Mouse (Mus musculus) hindbrain, postnatal 0 days (tissue): ENCODE results near the gene Gm9821. TPM values are rescaled to one million over a fixed set of nuclear protein-coding genes. Genes with fewer than 3 reads are reported as not detected.
A peak's percentile ranks its signal among the peaks of the same experiment; 100 is the strongest.

Experiments
- ATAC-seq: fragments of 200-750 bp; cut with Nextera tagmentation; 2 replicates; pipeline ENCODE4 v1.8.0; 2017; ENCODE audit warnings: mild to moderate bottlenecking, moderate TSS enrichment, moderate library complexity
- DNase-seq: peaks from one replicate; pipeline ENCODE4 v3.0.0-alpha.2; 2015; ENCODE audit warnings: low spot score
- H3K27ac ChIP-seq: fragments of 300-500 bp; sonication (generic); 2 replicates; pipeline ENCODE4 v1.5.1; 2014; ENCODE audit warnings: mild to moderate bottlenecking
- H3K27me3 ChIP-seq: fragments of 300-500 bp; sonication (generic); 2 replicates; pipeline ENCODE4 v1.6.1; 2014; ENCODE audit warnings: low read length, mixed read lengths; ENCODE audit not compliant: insufficient read depth
- H3K36me3 ChIP-seq: fragments of 300-500 bp; sonication (generic); 2 replicates; pipeline ENCODE4 v1.6.1; 2014; ENCODE audit warnings: low read length, mixed read lengths; ENCODE audit not compliant: insufficient read depth
- H3K4me1 ChIP-seq: fragments of 300-500 bp; sonication (generic); 2 replicates; pipeline ENCODE4 v1.6.1; 2014; ENCODE audit warnings: antibody characterized with exemption, low read length, mixed read lengths; ENCODE audit not compliant: insufficient read depth
- H3K4me2 ChIP-seq: fragments of 300-500 bp; sonication (generic); 2 replicates; pipeline ENCODE4 v1.6.1; 2014; ENCODE audit warnings: low read depth, mild to moderate bottlenecking, low read length, moderate library complexity, mixed read lengths
- H3K4me3 ChIP-seq: fragments of 300-500 bp; sonication (generic); 2 replicates; pipeline ENCODE4 v1.5.1; 2014; ENCODE audit warnings: low read length
- H3K9ac ChIP-seq: fragments of 300-500 bp; sonication (generic); replicated peaks from 2 replicates; pipeline ENCODE4 v1.6.1; 2014; ENCODE audit warnings: mild to moderate bottlenecking, low read length, moderate library complexity, mixed read lengths
- H3K9me3 ChIP-seq: fragments of 300-500 bp; sonication (generic); 2 replicates; pipeline ENCODE4 v1.6.1; 2016; ENCODE audit warnings: low read length, mixed read lengths
- CTCF ChIP-seq: IDR thresholded peaks from 2 replicates; pipeline ENCODE4 v1.5.1; 2016; ENCODE audit warnings: antibody characterized with exemption, control low read depth, low read depth
- WGBS: fragments of 180-500 bp; shearing (Covaris S2); extraction: QIAGEN DNeasy Blood & Tissue Kit; methylation state at CpG from one replicate; pipeline ENCODE4 v1.1.7; 2014; 5-methylcytosine and 5-hydroxymethylcytosine counted together
- polyA plus RNA-seq: library from polyadenylated mRNA; unstranded; fragments of >200 nt; fragmentation: Nextera tagmentation; extraction: Ambion mirVana; gene quantifications from 2 replicates; pipeline ENCODE4 v1.2.1, GENCODE M21; 2015
- total RNA-seq: library from RNA; depleted of rRNA; stranded (reverse); fragments of >200 nt; gene quantifications from 2 replicates; pipeline ENCODE4 v1.2.3, GENCODE M21; 2014

Gm9821 gene
- total and polyA plus RNA-seq, 2 experiments from 2014 or later, result 0.08 TPM; not detected in 1

DNA sequence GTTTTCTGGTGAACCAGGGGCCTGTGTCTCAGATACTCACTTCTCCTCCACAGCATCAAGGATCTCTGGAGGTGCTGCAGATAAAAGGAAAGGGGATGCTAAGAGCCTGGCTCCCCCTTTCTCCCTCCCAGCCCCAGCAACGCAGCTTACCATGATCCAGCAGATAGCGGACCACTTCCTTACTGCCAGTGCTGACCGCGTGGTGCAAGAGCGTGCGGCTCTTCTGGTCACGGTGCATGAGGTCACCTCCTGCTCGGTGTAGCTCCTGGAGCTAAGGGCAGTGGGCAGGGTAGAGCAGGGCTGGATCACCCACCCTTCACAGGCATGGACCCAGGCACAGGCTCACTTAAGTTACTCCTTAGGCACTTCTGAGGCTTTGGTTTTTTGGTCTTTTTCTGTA lies 11.5 kb upstream of the Gm9821 start:
- TF ChIP-seq CTCF, result no peak
- Histone ChIP-seq H3K27ac (no peak overlapping the region), H3K9me3 (no peaks in the 10 kb centered on the region), H3K9ac (no peak overlapping the region), H3K36me3 (peaks cover 24% of the 10 kb centered on the region; the same call in 1 of the 2 replicates), H3K4me3 (no peak overlapping the region), H3K4me2 (no peak overlapping the region), H3K27me3 (no peaks in the 10 kb centered on the region), H3K4me1 (peaks cover 8% of the 10 kb centered on the region; the same call in 1 of the 2 replicates)
- WGBS, result 65% methylated on average over 8 of the region's 8 CpGs
- ATAC-seq, result no peak
- DNase-seq, result no peak

DNA sequence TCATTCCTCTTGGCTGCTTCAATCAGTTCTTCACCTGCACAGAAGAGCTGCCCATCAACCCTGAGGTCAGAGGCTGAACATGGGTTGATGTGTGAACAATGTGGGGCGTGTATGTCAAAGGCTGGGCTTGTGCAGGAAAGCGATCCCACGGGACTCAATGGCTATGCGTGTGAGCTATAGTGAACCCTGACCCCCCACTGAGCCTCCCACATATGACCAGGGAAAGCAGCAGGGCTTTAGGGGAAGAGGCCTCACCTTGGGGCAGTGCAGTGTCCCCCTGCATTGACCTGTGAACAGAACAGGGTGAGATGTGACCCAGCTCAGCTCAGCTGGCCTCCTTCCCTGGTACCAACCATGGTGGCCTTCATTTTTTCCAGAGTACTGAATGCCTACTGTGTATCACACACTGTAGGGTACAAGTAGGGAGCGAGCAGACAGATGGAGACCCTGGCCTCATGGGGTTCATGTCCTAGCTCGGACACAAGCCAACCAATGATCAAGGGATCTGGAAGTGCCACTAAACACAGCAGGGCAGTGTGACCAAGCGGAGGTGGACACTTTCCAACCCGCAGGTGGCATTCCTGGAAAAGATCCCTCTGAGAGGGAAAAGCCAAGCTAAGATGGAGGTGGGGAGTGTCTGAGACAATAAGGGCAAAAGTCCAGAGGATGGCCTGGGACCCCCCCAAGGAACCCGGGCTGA lies 10.5 kb upstream of the Gm9821 start:
- H3K4me1 ChIP-seq, result peaks cover 8% of the 10 kb centered on the region; the same call in 1 of the 2 replicates
- H3K36me3 ChIP-seq, result peaks cover 33% of the 10 kb centered on the region
- ATAC-seq (no peak), DNase-seq (no peak)
- TF ChIP-seq CTCF, result no peak
- H3K27ac ChIP-seq, result no peak overlapping the region
- no peak overlapping the region for H3K9ac ChIP-seq
- no peaks in the 10 kb centered on the region for H3K9me3 ChIP-seq
- H3K27me3 ChIP-seq, result no peaks in the 10 kb centered on the region
- 74% methylated on average over 9 of the region's 9 CpGs for WGBS
- H3K4me2 ChIP-seq, result no peak overlapping the region
- H3K4me3 ChIP-seq, result no peak overlapping the region

DNA sequence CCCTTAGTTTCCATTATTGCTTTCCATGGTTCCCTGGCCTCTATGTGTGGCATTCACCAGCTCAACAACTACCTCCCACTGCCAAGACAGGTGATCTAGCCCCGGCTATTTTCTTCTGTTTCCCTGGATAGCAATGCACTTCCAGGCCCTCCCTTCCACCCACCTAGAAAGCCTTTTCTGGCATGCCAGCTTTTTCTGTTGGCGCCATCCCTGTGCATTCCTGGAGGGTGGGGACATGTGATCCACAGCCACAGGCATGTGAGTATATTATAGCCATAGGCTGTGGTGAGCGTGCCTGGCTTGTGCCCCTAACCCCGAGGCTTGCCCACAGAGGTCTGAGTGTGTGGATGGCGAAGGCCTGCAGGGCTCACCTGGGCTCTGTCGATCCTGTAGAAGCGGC lies 9.3 kb upstream of the Gm9821 start:
- WGBS, result 89% methylated on average over 7 of the region's 7 CpGs
- peaks cover 42% of the 10 kb centered on the region for H3K36me3 ChIP-seq
- peaks cover 4% of the 10 kb centered on the region; the same call in 1 of the 2 replicates for H3K4me1 ChIP-seq
- H3K9me3 ChIP-seq, result no peaks in the 10 kb centered on the region
- H3K9ac ChIP-seq, result no peak overlapping the region
- no peaks in the 10 kb centered on the region for H3K27me3 ChIP-seq
- no peak overlapping the region for H3K27ac ChIP-seq
- no peak overlapping the region for H3K4me2 ChIP-seq
- no peak for ATAC-seq
- no peak for TF ChIP-seq CTCF
- DNase-seq, result no peak
- H3K4me3 ChIP-seq, result no peak overlapping the region

DNA sequence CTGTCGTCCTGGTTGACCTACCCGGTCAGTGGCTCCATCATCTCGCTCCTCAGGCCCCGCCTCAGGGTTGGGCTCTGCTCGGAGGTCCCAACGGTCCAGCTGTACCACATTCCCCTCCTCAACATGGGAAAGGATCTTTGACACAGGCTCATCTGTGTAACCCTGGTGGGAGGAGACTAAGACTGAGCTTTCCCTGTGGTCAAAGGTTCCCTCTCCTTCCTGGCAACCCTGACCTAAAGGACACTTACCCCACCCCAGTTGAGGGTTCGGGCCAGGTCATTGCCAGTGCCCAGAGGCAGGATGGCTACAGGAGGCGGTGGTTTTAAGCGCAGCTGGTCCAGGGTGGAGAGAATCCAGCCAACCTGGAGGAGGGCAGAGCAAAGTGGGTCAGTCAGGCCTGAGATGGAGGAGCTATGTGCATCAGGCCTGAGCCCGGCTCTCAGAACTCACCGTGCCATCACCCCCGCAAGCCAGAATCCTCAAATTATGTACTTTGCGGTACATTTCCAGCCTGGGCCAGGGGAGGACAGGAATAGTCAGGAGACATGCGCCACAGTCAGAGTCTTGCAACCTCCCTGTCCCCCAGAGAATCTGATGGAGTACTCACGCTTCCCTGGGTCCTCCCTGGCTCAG lies 6.1 kb upstream of the Gm9821 start:
- DNase-seq, result no peak
- Histone ChIP-seq H3K27me3 (no peaks in the 10 kb centered on the region), H3K36me3 (peaks cover 39% of the 10 kb centered on the region), H3K9ac (no peak overlapping the region), H3K27ac (no peak overlapping the region), H3K9me3 (no peaks in the 10 kb centered on the region), H3K4me3 (no peak overlapping the region), H3K4me2 (no peak overlapping the region), H3K4me1 (no peaks in the 10 kb centered on the region)
- 83% methylated on average over 15 of the region's 15 CpGs for WGBS
- ATAC-seq, result no peak
- TF ChIP-seq CTCF, result no peak

DNA sequence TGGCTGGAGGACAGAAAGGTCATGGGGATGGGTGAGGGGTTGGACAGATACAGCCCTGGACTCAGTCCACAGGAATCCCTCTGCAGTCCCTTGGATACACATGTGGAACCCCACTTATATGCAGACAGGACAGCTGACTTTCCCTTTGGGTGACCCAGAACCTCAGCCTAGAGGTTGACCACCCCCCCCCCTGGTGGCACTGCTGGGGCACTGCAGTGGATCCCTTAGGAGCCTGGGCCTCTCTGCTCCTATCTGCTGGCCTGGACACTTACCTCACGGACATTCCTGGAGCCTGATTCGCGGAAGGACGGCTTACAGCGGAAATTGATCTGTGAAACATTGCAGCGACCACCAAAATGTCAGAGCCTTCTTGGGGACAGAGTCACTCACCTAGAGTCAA lies 3.1 kb upstream of the Gm9821 start:
- Histone ChIP-seq H3K27ac (no peak overlapping the region), H3K36me3 (peaks cover 32% of the 10 kb centered on the region), H3K4me3 (no peak overlapping the region), H3K9ac (no peak overlapping the region), H3K27me3 (no peaks in the 10 kb centered on the region), H3K9me3 (no peaks in the 10 kb centered on the region), H3K4me2 (no peak overlapping the region), H3K4me1 (peaks cover 14% of the 10 kb centered on the region)
- WGBS, result 79% methylated on average over 6 of the region's 6 CpGs
- DNase-seq (no peak), ATAC-seq (no peak)
- TF ChIP-seq CTCF, result peak; percentile 47

DNA sequence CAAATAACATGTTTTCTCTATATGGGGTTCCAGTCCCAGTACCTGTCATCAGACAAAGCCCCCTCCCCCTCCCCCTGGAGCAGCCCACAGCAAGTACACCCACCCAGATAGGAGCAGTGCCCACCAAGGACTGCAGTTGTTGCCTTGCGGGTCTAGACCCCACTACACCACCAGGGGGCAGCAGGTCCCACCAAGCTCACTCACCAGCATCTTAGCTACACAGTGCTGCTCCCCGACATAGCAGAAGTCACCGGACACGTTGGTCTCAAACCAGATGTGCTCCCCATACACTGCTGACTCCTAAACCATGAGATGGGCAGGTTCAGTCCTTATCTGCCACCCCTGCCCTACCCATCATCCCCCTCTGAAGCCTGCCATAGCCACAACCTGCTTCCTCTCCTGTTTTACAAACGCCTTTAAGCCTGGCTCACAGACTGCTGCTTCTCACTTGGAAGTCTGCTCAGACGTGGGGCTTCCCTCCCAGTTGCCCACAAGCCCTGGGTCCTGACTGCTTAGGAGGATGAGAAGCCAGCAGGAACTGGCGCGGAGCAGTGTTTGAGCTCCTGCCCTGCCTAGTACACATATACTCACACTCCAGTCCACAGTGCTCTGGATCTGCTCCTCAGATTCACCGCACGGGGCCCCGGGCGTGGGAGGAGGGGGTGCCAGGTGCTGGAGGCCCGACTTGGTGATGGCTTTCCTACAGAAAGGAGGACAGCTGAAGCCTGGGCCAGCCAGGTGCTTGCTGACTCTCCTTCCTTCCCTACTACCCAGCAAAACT lies 1.1 kb upstream of the Gm9821 start:
- 39% methylated on average over 13 of the region's 13 CpGs for WGBS
- no peak overlapping the region for H3K4me2 ChIP-seq

More for the DNA sequence above, 1.1 kb upstream of the Gm9821 start:
- Histone ChIP-seq H3K27me3 (no peaks in the 10 kb centered on the region), H3K27ac (no peak overlapping the region), H3K9me3 (no peaks in the 10 kb centered on the region), H3K4me1 (peaks cover 25% of the 10 kb centered on the region), H3K4me3 (no peak overlapping the region), H3K36me3 (peaks cover 15% of the 10 kb centered on the region), H3K9ac (no peak overlapping the region; the same call in 1 of the 2 replicates)
- TF ChIP-seq CTCF, result peak; percentile 98
- ATAC-seq, result peak; percentile 82
- peak; percentile 85 for DNase-seq
